Mouse (Mus musculus) monocyte, adult 2 months (primary cell): ENCODE measurements around the gene Gan.
A peak's percentile ranks its signal among the peaks of the same experiment; 100 is the strongest.

ENCODE experiments used
- DNase-seq, 2 experiments: peaks; one replicate each; pipeline ENCODE4 v3.0.0; 2022; ENCODE audit warnings: low spot score in 2 of 2, low read depth in 1 of 2

The Gan gene

GRCm38 (mm10) chr8:117156866-117157768 lies 818 bp upstream of the Gan start:
- no peak for DNase-seq

- DNase-seq, result peak; percentile 90 to 96
These were observed 205 bp upstream of the Gan start for GRCm38 (mm10) chr8:117157769-117158091.

DNA sequence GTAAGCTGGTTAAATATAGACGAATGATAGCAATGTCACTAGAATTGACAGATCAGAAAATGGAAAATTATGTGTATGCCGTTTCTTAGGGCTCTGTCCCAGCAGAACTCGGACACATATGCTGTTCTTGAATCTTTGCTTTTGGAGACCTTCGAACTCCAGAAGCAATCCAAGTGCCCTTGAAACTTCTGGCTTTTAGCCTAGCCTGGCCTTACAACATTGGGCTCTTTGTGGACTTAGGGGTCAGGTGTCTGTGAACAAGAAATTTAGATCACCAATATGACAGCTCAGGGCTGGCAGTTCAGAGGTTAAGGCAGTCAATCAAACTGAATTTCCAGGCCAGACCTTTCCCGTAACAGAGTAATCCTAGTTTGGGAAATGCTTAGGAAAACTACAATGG lies 1.1 kb downstream of the Gan start:
- DNase-seq, result no peak

DNA sequence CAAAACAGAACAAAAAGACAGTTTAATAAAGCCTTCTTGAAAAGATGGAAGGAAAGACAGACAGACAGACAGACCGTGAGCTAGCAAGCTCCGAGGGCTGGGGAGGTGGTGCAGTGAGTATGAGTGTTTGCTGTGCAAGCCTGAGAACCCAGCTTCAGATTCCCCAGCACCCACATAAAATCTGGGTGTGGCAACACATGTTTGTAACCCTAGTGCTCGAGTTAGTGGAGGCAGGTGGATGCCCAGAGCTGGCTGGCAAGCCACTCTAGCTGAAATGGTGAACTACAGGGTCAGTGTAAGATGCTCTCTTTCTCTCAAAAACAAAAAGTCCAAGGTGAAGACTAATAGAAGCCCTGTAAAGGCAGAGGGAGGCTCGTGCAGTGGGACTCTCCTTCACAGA lies 7.0 kb downstream of the Gan start:
- no peak for DNase-seq

GRCm38 (mm10) chr8:117165542-117165941 lies 7.6 kb downstream of the Gan start:
- no peak for DNase-seq

- no peak for DNase-seq
These were observed 8.6 kb downstream of the Gan start for GRCm38 (mm10) chr8:117166515-117166914.

- DNase-seq, result no peak
These were observed 9.4 kb downstream of the Gan start for GRCm38 (mm10) chr8:117167243-117167883.

DNA sequence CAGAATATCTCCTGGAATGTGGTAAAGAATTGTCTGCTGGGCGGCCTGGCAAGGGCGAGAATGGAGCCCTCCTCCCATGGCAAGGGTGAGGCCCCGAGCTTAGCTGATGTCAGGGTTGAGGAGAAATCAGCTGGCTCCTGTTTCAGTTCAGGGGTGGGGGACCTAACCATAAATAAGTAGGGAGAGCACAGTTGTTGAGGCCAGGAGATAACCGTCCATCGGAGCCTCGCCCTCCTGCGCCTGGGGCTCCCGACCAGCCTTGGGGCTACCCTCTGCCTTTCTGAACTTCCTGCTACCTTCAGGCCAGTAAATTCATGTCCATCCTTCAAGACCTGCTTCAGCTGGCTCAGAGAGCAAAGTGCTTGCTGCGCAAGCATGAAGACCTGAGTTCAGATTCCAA lies 10.4 kb downstream of the Gan start:
- no peak for DNase-seq

DNA sequence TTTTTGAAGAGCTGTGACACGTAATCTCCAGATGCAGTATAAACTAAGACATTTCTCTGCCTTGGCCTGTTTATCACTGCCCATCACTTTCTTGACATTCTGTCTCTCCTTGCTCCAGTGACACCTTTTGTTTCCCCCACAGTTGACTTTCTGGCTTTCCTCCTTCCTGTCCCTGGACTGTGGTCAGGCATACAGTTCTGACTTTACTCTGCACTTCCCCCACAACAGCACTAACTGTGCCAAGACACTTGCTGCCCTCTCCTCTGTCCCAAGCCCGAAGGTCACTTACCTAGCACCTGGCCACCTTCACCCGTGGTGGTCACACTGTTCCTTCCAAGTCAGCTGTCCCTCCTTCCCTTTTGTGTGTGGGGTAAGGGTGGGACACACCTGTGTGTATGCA lies 13.9 kb downstream of the Gan start:
- DNase-seq, result no peak

- DNase-seq, result no peak
These were observed 15.0 kb downstream of the Gan start for GRCm38 (mm10) chr8:117172904-117173303.

- no peak for DNase-seq
These were observed 15.8 kb downstream of the Gan start for GRCm38 (mm10) chr8:117173690-117174089.

DNA sequence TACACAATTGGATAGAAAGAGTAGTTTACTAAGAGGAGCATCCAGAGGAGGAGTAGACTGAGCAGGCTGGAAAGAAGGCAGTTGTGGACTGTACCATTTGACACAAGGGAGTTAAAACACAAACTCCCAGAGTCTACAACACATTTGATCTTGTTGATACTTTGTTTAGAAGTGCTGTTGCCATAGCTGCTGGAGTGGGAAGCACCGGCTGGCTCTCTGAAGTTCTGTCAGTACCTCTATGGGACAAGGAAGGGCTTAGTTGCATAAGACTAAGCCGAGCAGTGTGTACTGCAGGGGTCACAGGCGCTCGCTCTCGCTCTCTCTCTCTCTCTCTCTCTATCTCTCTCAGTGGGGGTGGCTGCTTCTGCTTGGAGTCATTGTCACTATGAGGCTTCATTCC lies 16.6 kb downstream of the Gan start:
- no peak for DNase-seq

- no peak for DNase-seq
These were observed 18.4 kb downstream of the Gan start for GRCm38 (mm10) chr8:117176308-117176707.

DNA sequence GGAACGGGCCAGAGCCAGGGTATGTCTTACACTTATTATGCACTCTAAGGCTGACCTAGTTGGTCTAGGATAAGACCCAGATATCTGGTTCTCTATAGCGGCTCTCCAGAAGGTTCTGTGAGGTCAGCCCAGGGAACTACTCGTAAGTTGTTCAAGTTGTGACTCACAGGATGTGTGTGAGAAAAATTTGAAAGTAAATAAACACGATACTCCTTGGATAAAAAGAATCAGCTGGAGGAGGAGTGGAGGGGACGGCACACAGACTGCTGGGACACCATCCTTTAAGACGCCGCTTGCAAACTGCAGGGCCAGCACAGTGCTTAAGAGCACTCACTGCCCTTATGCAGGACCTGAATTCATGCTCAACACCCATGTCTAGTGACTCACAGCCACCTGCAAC lies 19.3 kb downstream of the Gan start:
- DNase-seq, result no peak

DNA sequence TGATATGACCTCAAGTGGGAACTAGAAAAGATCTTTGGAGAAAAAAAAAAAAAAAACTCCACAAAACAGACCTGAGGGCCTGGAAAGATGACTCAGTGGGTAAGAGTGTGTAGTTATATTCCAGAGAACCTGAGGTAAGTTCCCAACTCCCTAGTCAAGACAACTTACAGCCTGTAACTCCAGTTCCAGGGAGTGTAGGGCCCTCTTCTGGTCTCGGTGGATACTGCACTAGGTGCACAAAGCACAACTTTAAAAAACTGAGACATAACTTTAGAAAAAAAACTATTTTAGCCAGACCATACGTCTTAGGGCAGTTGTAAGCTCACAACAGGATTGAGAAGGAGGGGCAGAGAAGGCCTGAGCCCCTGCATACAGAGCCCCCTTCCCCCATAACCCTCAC lies 20.1 kb downstream of the Gan start:
- DNase-seq, result no peak

GRCm38 (mm10) chr8:117178676-117179075 lies 20.7 kb downstream of the Gan start:
- DNase-seq, result no peak

DNA sequence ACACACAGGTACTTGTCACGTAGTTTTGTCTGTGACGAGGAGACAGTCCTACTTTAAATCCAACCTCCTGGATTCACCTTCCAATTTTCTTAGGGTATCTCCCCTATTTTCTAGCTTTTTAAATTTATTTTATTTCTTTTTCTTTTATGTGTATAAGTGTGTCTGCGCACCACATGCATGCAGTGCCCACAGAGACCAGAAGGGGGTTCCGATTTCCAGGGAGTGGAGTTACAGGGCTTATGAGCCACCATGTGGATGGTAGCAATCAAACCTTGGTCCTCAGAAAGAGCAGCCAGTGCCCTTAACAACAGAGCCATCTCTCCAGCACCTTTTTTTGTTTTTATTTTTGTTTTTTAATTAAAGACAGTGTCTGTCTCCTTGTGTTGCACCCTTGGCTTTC lies 24.8 kb downstream of the Gan start:
- no peak for DNase-seq

DNA sequence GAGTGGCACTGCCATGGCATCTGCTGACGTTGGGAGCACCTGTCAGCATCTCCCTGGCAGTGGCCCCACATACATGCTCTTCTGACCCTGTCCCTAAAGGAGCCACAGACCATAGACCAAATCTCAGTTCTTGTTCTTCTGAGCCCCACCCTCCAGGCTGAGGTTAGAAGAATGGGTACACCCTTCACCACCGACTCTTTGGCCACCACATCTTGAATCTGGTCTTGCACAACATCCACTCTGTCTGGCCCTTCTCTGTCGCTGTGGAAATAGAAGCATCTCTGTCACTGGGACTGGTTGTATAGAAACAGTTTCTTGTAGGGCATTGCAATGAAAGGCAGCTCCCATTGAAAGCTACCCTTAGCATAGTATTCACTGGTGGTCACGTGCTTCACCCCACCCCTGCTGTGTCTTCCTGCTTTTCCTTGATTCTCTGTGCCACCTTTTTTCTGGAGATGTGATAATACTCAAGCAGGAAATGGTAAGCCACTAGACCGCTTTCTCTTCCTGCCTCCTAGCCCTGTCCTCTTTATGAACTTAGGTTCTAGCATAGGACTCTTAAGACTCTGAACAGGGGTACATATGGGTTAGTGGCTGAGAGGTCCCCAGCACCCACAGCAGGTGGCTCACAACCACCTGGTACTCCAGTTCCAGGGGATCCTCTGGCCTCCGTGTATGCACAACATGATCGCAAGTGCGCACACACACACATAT lies 25.9 kb downstream of the Gan start:
- DNase-seq, result peak; percentile 30 to 54

- no peak for DNase-seq
These were observed 36.4 kb downstream of the Gan start for GRCm38 (mm10) chr8:117194355-117194754.

DNA sequence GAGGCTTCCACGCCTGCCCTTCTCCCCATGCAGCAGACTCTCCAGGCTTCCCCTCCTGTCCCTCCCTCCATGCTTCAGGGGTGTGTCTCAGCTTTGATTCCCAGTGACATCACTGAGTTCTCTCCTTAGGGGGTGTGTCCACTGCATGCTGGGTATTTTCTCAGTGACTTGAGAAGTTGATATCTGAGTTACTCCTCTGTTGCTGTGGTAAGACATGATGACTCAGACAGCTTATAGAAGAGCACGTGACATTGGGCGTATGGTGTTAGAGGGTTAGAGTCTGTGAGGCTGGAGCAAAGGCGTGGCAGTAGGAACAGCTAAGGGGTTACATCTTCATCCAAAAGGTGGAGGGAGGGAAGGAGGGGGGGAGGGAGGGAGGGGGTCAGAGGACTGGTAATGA lies 38.7 kb downstream of the Gan start:
- no peak for DNase-seq

- DNase-seq, result no peak
These were observed 39.6 kb downstream of the Gan start for GRCm38 (mm10) chr8:117197551-117197950.
